Mouse (Mus musculus) lung, adult 2 months (tissue): ENCODE measurements at regions not wholly inside any gene's neighbourhood (a gene's known extent, or its start where the extent isn't known, plus 50 kb on each side); places are given as distances from the start of the nearest gene placed in this dataset.

ENCODE experiments used
- DNase-seq: peaks from one replicate; pipeline ENCODE4 v3.0.0; 2022
- H3K4me1 ChIP-seq: fragments of 200-500 bp; 2 replicates; pipeline ENCODE4 v1.6.1; 2011; ENCODE audit warnings: low read length; ENCODE audit not compliant: control insufficient read depth, insufficient read depth
- H3K4me3 ChIP-seq: fragments of 200-500 bp; replicated peaks from 2 replicates; pipeline ENCODE3; 2011; ENCODE audit warnings: low read depth, mild to moderate bottlenecking, control low read depth, low read length; ENCODE audit errors: extremely low read depth
- CTCF ChIP-seq: fragments of 200-500 bp; IDR thresholded peaks from 2 replicates; pipeline ENCODE4 v1.5.1; 2011; ENCODE audit warnings: mild to moderate bottlenecking, low read length, control low read depth; ENCODE audit not compliant: insufficient read depth
- POLR2A ChIP-seq: fragments of 200-500 bp; IDR thresholded peaks from 2 replicates; pipeline ENCODE4 v1.6.1; 2011; ENCODE audit warnings: low read depth, mild to moderate bottlenecking, control low read depth, low read length, borderline replicate concordance; ENCODE audit errors: extremely low read depth
- WGBS: fragments of 180-500 bp; shearing (Covaris S2); methylation state at CpG from one replicate; pipeline ENCODE4 v1.1.7; 2018; 5-methylcytosine and 5-hydroxymethylcytosine counted together

GRCm38 (mm10) chr17:85804631-85805030 lies 116.6 kb upstream of the Six2 start:
- no peak for DNase-seq

GRCm38 (mm10) chr17:85801734-85802133 lies 113.7 kb upstream of the Six2 start:
- whole genome bisulfite sequencing = 84% methylated on average over 8 of the region's 8 CpGs
- peaks cover 4% of the 10 kb centered on the region for H3K4me1 ChIP-seq
- DNase-seq = no peak
- TF ChIP-seq CTCF = no peak
- TF ChIP-seq POLR2A = no peak
- H3K4me3 ChIP-seq = no peak overlapping the region

More at GRCm38 (mm10) chr17:85804631-85805030, 116.6 kb upstream of the Six2 start:
- no peak overlapping the region for H3K4me3 ChIP-seq
- TF ChIP-seq CTCF (no peak), POLR2A (no peak)
- WGBS = 64% methylated on average over 4 of the region's 4 CpGs
- peaks cover 1% of the 10 kb centered on the region for H3K4me1 ChIP-seq

- Histone ChIP-seq H3K4me3 (no peak overlapping the region), H3K4me1 (peaks cover 4% of the 10 kb centered on the region)
- no peak for DNase-seq
- TF ChIP-seq POLR2A (no peak), CTCF (no peak)
- 57% methylated on average over 14 of the region's 14 CpGs for WGBS
Observed at GRCm38 (mm10) chr17:85801079-85801605, 113.1 kb upstream of the Six2 start.

- Histone ChIP-seq H3K4me3 (no peak overlapping the region), H3K4me1 (peaks cover 4% of the 10 kb centered on the region)
- no peak for TF ChIP-seq CTCF
- no peak for TF ChIP-seq POLR2A
- 16% methylated on average over 44 of the region's 44 CpGs for WGBS
- peak; percentile 6 for DNase-seq
Observed at GRCm38 (mm10) chr17:85800357-85801078, 112.4 kb upstream of the Six2 start.

- 1% methylated on average over 34 of the region's 34 CpGs for WGBS
- TF ChIP-seq POLR2A = no peak
- no peak for TF ChIP-seq CTCF
- Histone ChIP-seq H3K4me1 (peaks cover 4% of the 10 kb centered on the region), H3K4me3 (peak overlapping the region; percentile 37)
- DNase-seq = peak; percentile 12
Observed at GRCm38 (mm10) chr17:85799865-85800356, 111.8 kb upstream of the Six2 start.

- DNase-seq = no peak
- H3K4me3 ChIP-seq = peak overlapping the region; percentile 37
- 5% methylated on average over 22 of the region's 22 CpGs for WGBS
- H3K4me1 ChIP-seq = peaks cover 4% of the 10 kb centered on the region
- TF ChIP-seq CTCF = no peak
- no peak for TF ChIP-seq POLR2A
Observed at GRCm38 (mm10) chr17:85799081-85799864, 111.2 kb upstream of the Six2 start.

- DNase-seq = no peak
- no peak for TF ChIP-seq POLR2A
- no peak for TF ChIP-seq CTCF
- H3K4me3 ChIP-seq = no peak overlapping the region
Observed at GRCm38 (mm10) chr17:85797755-85798154, 109.7 kb upstream of the Six2 start.

GRCm38 (mm10) chr17:85795820-85796219 lies 107.7 kb upstream of the Six2 start:
- DNase-seq = no peak
- Histone ChIP-seq H3K4me1 (peaks cover 4% of the 10 kb centered on the region), H3K4me3 (no peak overlapping the region)
- TF ChIP-seq CTCF (no peak), POLR2A (no peak)
- WGBS = 41% methylated on average over 5 of the region's 5 CpGs

More at GRCm38 (mm10) chr17:85797755-85798154, 109.7 kb upstream of the Six2 start:
- 69% methylated on average over 5 of the region's 5 CpGs for WGBS
- peaks cover 4% of the 10 kb centered on the region for H3K4me1 ChIP-seq

GRCm38 (mm10) chr17:85785625-85786294 lies 97.7 kb upstream of the Six2 start:
- no peak for TF ChIP-seq CTCF
- no peak for TF ChIP-seq POLR2A
- WGBS = 64% methylated on average over 13 of the region's 13 CpGs
- no peak overlapping the region for H3K4me3 ChIP-seq
- DNase-seq = no peak
- H3K4me1 ChIP-seq = no peaks in the 10 kb centered on the region
